Mouse (Mus musculus) layer of hippocampus, adult 9-11 months (tissue): ENCODE data around the gene Eml1.

Experiments
- DNase-seq: peaks from one replicate; pipeline ENCODE4 v3.0.0; 2022

Eml1 gene

DNA sequence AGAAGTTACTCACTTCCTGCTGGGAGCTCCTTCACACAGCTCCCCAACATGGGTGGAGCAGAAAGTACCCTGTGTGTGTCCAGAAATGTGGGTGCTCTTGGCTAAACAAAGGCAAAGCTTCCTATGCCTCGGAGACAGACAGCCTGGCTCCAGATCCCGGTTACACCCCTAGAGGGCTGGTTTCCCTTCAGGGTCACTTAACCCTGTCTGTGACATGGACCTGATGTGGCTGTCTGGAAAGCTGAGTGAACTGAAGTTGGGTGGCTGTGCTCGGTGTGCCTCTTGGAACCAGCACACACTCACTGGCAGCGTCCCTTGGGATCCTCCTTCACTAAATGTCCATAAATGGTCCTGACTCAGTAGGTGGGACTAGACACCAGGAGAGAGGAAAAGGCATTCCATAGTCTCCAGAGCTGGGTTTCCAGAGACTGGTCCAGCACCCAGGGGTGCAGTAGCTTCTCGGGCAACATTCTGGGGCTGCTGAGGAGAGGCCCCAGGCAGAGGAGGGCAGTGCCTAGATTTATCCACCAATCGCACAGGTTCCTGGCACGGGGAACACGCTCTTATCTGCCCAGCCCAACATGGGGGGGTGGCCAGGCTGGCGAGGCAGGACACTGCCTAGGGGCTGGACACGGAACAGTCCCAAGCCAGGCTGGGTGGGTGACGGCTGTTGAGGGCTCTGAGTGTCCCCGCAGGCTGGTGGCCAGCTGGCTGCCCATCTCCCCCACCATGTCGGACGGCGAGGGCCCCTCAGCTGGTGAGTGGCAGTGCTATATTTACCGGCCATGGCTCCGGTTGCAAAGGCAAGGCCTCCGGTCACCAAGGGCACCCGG lies at the start of gene Eml1:
Gene Eml1, plus strand, starts transcription at position 362 of the 833 bp plus-strand sequence.
- DNase-seq: no peak

DNA sequence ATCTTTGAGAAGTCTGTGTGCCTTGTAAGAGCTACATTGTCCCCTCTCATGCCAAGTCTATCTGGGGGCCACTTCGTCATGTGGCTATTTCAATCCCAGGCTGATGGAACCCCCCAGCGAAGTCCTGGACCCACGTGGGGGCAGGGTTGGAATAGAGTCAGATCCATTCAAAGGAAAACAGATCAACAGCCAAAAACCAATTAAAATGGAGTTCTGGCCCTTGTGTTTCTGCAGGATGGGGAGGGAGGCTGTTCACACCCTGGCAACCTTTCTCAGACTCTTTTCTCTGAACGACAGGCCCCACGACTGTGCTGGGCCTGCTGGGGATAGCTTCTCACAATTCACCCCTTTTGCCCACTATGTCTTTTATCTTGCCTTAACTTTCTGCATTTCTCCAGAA lies 44.4 kb upstream of the Eml1 start:
- peak; percentile 52 for DNase-seq

DNA sequence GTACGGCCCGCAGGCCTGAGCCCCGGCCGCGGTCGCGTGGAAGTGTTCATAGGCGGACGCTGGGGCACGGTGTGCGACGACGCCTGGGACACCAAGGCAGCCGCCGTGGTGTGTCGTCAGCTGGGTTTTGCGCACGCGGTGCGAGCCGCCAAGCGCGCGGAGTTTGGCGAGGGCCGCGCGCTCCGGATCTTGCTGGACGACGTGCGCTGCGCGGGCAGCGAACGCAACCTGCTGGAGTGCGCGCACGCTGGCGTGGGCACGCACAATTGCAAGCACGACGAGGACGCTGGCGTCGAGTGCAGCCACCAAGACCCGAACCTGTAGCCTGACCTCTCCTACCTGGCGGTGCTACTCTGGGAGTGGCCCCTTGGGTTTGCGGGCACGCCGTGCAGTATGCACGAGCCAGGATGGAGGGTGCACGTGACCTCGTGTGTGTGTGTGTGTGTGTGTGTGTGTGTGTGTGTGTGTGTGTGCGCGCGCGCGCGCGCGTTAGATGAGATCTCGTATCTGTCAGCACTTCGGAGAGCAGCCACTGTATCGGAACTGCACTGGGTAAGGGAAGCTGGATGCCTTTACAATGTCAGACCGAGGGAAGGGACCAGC lies 42.8 kb upstream of the Eml1 start:
- DNase-seq: peak; percentile 91

DNA sequence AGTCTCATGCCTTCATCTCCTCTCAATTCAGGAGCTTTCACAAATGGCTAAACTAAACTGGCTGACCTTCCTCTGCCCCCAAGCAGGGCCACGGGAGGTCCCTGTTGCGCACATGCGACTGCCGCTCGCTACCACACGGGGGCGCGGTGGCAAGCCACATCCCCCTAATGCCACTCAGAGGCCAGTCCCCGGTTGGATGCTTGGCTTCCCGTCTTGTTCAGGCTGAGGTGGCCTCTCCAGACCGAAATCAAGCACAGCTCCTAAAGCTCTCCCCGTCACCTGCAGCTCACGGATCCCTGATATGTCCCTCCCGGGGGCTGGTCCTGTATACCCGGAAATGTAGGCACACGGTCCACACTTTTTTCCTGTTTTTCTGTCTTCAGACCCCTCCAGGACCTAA lies 37.7 kb upstream of the Eml1 start:
- DNase-seq: peak; percentile 84

DNA sequence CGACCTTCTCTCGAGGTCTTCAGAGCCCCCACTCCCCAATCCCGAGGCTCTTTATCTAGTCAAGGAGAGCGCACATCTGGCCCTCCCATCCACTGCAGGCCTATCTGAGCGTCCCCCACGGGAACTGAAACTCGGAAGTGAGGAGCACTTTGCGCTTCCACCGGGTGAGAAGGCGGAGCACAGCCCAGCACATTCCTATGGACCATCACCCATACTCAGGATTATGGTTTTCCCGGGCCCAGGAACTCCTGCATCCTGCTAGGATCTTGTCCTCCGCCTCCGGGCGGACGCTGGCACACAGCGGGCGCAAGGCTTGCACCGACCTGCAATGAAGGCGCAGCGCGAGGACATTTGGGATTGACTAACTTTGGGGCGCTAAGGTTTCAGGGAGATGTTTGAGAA lies 37.3 kb upstream of the Eml1 start:
- no peak for DNase-seq

DNA sequence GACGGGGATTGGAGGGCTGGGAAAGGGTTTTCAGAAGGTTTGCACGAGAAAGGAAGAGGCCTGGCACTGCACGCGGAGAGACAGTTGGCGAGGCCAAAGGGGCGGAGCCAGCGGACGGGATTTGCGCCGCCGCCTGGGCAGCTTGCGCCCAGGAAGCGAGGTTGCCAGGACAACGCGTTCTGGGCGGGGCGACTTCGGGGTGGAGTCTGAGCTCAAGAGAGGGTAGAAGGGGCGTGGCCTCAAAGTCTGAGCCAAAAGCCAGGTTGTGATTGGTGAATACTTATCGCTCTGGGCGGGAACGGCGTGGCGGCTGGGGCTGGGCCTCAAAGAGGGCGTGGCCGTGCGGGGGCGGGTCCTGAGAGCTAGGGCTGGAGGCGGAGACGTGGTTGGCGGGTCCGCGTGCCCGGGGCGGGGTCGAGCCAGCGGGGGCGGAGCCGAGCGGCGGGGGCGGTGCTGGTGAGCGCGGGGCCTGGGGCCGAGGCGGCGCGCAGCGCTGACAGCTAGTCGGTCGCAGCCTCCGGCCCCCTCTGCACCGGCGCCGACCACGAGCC lies 36.8 kb upstream of the Eml1 start, which contains the start of gene Cyp46a1:
Gene Cyp46a1, plus strand, starts transcription at position 487 of the 551 bp plus-strand sequence.
- peak; percentile 100 for DNase-seq

DNA sequence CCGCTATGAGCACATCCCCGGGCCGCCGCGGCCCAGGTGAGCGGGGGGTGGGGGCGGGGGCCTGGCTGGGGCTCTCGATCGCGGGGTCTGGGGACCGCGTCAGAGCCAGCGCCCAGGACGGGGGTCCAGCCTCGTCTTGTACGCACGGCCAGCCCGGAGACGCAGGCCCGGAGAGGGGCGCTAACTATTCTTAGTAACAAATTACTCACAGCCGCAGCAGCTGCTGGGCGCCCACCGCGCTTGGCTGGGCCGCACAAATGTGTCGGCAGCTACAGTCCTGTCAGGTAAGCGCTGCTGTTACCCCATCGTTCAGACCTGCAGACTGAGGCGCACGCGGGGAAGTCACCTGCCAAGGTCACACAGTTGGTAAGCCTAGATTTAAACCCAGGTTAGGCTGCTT lies 36.2 kb upstream of the Eml1 start:
- DNase-seq: peak; percentile 42

DNA sequence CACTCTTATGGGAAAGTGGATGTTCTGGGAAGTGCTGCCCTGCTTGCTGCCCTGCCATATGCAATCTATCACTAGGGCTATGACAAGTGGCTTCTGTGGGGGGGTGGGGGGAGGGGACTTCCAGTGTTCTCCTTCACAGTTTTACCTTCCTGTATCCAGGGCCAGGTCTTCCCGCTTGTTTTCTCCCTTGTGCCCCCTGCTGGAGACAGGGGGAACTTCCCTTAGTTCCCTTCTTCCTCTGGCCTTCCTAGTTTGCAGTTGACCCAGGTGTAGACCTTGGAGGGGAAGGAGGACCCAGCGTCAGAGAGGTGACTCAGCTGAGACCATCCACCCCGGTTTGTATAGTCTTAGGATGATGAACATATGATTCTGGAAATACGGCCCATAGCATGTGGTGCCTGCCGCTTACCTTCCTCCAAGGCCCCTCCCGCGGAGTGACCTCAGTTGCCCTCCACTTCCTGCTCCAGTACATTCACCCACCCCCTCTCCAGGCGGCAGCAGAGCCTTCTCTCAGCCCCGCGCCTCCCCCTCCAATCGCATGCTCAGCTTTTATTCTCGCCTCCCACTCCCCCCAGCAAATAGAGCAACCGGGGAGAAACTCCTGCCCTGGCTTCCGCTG lies 32.1 kb upstream of the Eml1 start:
- DNase-seq: peak; percentile 42

DNA sequence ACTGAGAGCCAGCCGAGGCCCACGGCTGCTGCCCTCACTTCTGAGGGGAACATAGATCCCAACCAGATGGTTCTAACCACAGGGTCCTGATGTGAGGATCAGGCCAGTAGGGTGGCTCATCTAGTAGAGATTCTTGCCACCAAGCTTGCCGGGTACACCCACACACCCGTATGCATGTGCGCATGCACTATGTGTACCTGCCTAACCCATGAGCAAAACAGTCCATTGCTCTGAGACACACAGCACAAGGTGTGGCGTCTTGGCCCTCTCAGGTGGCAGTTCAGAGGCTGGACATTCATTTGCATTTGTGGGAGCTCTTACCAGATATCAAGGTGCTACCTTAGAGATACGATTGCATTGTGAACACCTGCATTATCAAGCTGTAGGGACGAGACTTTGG lies 22.6 kb upstream of the Eml1 start:
- DNase-seq: no peak

DNA sequence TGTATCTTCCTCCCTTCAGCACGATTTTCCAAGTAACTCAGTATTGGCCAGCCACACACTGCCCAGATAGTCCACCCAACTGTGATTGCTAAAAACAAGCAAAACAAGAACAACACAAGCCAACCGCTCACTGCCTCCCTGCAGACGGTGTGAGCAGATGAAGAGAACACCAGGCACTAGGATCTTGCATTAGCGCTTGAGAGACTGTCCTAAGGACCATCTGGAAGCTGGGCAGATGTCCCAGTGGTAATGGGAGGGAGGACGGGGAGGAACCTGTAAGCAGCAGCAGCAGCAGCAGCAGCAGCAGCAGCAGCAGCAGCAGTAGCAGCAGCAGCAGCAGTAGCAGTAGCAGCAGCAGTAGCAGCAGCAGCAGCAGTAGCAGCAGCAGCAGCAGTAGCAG lies 21.7 kb upstream of the Eml1 start:
- peak; percentile 61 for DNase-seq

DNA sequence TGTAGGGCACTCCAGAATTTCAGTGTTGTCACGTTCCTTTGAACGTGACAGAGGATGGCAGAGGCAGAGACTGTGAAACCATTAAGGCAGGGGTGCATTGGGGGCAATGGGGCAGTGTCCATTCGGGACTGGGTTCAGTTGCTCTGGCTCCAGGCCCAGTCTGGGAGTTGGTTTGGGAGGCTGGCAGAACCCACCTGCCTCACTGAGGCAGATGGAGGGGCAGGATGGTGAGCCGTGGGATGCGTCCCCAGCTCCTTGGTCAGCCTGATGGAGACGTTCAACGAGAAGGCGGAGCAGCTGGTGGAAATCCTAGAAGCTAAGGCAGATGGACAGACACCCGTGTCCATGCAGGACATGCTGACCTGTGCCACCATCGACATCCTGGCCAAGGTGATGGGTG lies 19.8 kb upstream of the Eml1 start:
- DNase-seq: no peak

DNA sequence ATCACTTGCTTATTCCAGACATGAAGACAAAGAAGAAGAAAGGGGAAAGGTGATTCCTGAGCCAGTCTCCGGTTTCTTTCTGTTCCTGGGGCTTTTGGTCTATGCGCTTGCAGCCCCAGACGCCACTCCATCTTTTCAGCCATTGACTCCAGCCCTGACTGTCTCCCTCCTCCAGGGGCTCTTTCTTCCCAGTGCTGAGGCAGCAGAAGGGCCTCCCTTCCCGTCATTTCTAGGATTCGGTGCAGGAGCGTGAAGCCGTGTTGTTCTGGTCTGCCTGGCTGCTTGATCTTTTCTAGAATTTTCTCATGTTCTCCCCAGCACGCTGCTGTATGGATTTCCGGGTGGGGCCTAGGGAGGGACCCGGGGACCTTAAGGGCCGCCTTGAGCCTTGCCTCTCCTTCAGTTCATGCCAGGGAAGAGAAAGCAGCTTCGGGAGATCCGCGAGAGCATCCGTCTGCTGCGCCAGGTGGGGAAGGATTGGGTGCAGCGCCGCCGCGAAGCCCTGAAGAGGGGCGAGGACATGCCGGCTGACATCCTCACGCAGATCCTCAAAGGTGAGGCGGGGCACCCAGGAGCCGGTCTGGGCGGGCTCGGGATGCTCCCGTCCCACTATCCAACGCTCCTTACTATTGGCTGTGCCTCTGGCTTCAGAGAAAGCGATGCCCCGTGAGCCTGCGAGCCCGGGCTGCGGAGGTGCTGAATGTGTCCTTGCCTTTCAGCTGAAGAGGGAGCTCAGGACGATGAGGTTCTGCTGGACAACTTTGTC lies 18.2 kb upstream of the Eml1 start:
- DNase-seq: no peak

DNA sequence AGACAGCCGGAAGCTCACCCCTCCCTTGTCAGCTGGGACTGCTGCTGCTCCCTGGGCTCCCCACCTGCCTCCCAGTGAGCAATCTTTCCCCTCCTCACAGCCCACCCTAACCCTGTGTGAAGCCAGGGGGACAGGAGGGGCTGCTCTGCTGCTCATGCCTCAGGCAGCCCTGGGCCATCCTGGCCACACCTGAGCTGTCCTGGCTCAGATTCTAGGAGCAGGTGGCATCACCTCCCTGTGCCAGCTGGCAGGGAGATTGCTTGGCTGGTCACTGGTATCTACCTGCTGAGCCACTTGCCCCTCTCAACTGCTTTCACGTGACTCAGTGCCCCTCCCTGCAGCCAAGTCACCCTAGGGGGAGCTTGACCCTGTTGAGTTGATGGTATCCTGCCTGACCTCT lies 16.5 kb upstream of the Eml1 start:
- no peak for DNase-seq

DNA sequence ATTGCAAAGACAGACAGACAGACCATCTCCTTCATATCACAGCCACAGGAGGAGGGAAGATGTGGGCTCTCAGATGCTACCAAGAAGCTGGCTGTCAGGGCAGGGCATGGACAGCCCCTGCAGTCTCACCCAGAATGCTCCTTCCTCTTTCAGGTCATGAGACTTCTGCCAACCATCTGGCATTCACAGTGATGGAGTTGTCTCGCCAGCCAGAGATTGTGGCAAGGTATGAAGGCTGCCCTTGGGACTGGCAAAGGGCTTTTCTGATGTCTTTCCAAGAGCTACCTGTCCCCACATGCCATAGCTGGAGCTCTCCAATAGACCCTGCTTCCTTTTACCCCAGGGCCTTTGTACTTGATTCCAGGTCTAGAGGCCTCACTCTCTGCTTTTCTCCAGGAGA lies 15.5 kb upstream of the Eml1 start:
- no peak for DNase-seq

DNA sequence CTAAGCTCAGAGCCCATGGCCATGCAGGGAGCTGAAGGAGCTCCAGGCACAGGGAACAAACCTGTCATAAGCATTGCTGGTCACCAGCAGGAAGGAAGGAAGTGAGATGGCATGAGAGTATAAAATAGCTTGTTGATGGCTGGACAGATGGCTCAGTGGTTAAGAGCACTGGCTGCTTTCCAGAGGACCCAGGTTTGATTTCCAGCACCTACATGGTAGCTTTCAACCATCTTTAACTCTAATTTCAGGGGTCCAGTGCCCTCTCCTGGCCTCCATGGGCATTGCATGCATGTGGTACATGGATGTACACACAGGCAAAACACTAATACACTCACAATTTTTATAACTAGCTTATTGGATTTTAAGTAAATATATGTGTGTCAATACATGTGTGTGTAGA lies 14.8 kb upstream of the Eml1 start:
- DNase-seq: no peak

DNA sequence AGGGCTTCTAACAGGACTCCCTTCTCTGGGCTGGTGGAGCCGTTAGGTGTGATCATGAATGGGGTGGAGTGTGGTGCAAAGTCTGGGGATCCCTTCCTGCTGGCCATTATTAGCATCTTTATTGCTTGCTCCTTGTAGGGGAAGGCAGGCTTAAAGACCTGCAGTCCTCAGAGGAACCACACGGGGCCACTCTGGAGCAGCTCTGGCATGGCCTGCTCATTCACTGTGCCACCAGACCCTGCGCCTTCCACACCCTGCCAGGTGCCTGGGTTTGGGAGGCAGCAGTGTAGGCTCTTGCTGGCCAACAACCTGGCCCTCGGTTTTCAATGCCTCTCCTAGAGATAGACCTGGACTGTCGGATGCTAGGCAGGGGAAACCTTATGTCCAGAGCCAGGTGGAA lies 7.0 kb upstream of the Eml1 start:
- peak; percentile 73 for DNase-seq

DNA sequence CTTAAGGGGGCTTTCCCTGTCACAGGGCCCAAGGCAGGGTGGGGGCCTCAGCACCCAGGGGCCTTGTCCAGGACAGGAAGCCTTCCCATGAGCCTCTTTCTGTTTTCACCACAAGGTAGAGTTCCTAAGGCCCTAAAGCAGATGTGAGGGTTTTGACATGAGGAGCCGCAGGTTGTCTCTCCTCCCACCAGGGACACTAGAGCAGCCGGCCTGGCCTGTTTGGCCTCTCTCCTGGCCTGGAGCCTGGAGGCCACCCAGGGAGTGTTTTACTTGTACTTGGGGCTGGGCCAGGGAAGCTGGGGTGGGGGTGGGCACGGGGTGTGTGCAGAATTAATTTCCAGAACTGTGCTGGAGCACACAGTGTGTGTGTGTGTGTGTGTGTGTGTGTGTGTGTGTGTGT lies 5.4 kb upstream of the Eml1 start:
- DNase-seq: no peak

DNA sequence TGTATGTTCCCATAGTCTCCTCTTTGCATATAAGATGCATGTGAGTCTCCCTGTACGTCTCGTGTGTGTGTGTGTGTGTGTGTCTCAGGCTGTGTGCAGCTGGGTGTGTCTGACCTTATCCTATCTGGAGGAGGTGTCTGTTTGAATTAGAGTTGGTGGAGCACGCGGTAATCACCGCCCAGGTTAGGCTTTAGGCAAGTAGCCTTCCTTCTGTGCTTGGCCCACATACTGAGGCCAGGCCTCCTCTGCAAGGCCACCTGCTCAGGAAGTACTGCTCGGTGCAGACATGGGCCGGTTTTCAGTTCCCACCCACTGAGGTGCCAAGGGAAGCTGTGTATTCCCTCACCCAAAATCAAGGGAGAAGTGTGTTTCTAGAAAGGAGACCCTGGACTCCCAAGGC lies 4.9 kb upstream of the Eml1 start:
- no peak for DNase-seq

DNA sequence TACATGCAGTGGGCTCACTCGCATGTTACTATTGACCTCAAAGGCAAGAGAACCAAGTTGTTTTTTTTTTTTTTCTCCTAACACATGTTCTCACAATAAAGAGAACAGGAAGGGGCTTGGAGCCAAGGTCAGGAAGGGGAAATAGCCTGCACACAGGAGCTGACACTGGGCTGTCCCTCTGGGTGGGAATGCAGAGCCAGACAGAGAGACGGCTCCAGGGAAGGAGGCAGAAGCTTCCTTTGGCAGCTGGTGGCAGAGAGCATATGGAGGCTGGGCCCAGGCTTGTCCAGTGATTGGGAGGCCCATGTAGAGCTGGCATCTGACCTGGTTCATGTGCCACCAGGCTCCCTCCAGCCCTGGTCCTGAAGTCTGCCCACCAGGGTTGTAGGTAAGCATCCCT lies 2.8 kb upstream of the Eml1 start:
- no peak for DNase-seq

DNA sequence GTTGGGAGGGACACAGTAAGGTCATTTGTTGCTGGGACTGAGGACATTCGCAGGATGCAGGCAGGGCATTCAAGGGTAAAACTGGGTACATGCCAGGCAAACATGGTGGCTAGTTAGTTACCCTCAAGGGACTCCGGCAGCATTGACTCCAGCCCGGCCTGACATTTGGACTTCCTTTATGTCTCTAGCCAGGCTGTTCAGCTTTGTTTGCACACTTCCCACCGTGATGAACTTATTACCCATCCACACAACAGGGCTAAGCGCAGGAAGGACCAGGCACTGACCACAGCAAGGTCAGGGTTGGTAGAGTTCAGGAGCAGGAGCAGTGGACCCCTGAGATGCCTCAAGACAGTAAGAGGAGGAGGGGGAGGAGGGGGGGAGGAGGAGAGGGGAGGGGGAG lies 1.8 kb upstream of the Eml1 start:
- DNase-seq: no peak

DNA sequence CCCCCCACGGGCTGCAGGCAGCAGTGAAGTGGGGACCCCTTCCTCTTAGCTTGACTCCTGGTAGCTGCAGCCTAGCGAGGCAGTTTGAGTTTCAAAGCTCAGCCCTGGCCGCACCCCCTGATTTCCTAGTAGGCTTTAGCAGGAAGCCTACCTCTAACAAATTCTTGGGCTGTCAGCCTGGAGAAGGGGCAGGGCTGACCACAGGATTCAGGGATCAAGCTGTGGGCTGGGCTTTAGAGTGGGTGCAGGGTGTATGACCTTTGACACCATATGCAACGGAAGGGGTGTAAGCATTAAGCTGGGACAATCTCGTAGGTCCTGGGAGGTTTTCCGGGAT lies 640 bp downstream of the Eml1 start:
- no peak for DNase-seq

DNA sequence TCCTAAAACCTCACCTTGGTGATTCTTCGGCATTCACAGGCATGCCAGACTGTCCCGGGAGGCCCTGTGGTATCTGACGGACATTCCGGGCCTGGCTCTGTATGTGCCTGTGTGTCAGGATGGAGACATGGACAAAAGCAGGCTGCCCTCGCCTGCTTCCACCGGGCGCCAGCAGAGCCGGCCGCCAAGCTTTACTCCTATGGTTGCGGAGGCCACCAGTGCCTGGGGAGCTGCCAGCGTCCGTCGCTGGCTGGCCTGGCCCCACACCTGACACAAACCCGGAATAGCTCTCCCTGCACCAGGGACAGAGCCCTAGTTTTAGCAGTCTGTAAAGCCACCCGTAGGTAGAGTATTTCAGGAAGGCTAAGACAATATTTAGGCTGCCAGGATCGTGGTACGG lies 1.5 kb downstream of the Eml1 start:
- DNase-seq: no peak

DNA sequence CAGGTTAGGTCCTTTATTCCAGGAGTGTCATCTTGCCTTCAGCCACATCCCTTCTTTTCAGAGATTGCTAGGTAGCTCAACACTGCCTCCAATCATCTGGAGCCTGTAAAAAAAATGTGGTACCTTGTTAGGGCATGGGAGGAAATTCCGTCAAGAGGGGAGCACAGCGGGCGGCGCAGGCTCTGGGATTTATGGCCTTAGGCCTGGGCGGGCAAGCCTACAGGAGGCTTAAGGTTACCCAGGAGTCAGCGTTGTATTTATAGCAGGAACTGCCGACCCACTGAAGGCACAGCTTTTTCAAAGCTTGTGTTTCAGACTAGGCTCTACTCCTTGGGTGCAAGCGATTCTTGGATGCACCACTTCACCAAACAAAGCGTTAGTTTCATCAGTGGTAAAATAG lies 2.9 kb downstream of the Eml1 start:
- DNase-seq: no peak
